Mouse (Mus musculus): ENCODE results near the gene Shisa7. TPM values are rescaled to one million over a fixed set of nuclear protein-coding genes. Genes with fewer than 3 reads are reported as not detected.

Shisa7 gene
- total RNA-seq, 2 experiments from 2014 or later = 104 to 111 TPM

GRCm38 (mm10) chr7:4776861-4777830, 67.3 kb downstream of the Shisa7 start:
- intact Hi-C loops (cut with DNase I) = no loop called here
- peak in 1 of 2 experiments; percentile 83 for DNase-seq (ENCODE audit: extremely low spot score in 1 of 2, low spot score in 2 of 2)

- intact Hi-C loops (cut with DNase I) = no loop called here
- no peak for DNase-seq (ENCODE audit: extremely low spot score in 1 of 2, low spot score in 2 of 2)
Measured at GRCm38 (mm10) chr7:4776131-4776530, 68.4 kb downstream of the Shisa7 start.

Other genes with a start within 250 kb of the Shisa7 start
- gene Ptprh, start 240.7 kb downstream of the Shisa7 start, total RNA-seq (2021) = 1 to 10 TPM; 1.0 to 1.6 TPM
- 10 to 100 TPM; 11.8 to 12.2 TPM for gene Tmem86b, start 213.3 kb downstream of the Shisa7 start, total RNA-seq (2021)
- 100 to 1,000 TPM; 107 to 111 TPM for gene Ppp6r1, start 185.7 kb downstream of the Shisa7 start, total RNA-seq (2021)
- gene Hspbp1, start 159.6 kb downstream of the Shisa7 start, total RNA-seq (2021) = 100 to 1,000 TPM; 111 to 114 TPM
- 100 to 1,000 TPM; 312 to 319 TPM for gene Brsk1, start 154.1 kb downstream of the Shisa7 start, total RNA-seq (2021)
- gene Tmem150b, start 119.4 kb downstream of the Shisa7 start, total RNA-seq (2021) = not detected
- gene Kmt5c, start 104.6 kb downstream of the Shisa7 start, total RNA-seq (2021) = 10 to 100 TPM; 39.5 to 42.0 TPM
- 1 to 10 TPM; 6.9 to 8.7 TPM for gene Cox6b2, start 91.6 kb downstream of the Shisa7 start, total RNA-seq (2021)
- not detected for gene Fam71e2, start 73.4 kb downstream of the Shisa7 start, total RNA-seq (2021)
- 1 to 10 TPM in 1 of 2 experiments, under 1 TPM in 1; 0.73 to 1.1 TPM for gene Il11, start 61.8 kb downstream of the Shisa7 start, total RNA-seq (2021)
- not detected for gene Tmem190, start 61.8 kb downstream of the Shisa7 start, total RNA-seq (2021)
- gene Tmem238, start 55.0 kb downstream of the Shisa7 start, total RNA-seq (2021) = 1 to 10 TPM; 4.1 to 5.2 TPM
- gene Rpl28, start 51.8 kb downstream of the Shisa7 start, total RNA-seq (2021) = 100 to 1,000 TPM; 484 to 532 TPM
- 100 to 1,000 TPM; 145 to 159 TPM for gene Ube2s, start 32.1 kb downstream of the Shisa7 start, total RNA-seq (2021)
- 1 to 10 TPM; 2.0 to 3.4 TPM for gene Isoc2b, start 25.6 kb upstream of the Shisa7 start, total RNA-seq (2021)
- gene Isoc2a, start 32.5 kb upstream of the Shisa7 start, total RNA-seq (2021) = 1 to 10 TPM; 6.4 to 6.8 TPM
- under 1 TPM; 0.26 to 0.36 TPM for gene Gm36210, start 61.8 kb upstream of the Shisa7 start, total RNA-seq (2021)
- gene Zfp628, start 70.5 kb upstream of the Shisa7 start, total RNA-seq (2021) = 10 to 100 TPM; 15.2 to 15.3 TPM
- gene Nat14, start 77.3 kb upstream of the Shisa7 start, total RNA-seq (2021) = 10 to 100 TPM; 70.1 to 72.6 TPM
- gene Ssc5d, start 81.1 kb upstream of the Shisa7 start, total RNA-seq (2021) = 1 to 10 TPM; 2.4 to 2.6 TPM
- not detected for gene Sbk2, start 119.7 kb upstream of the Shisa7 start, total RNA-seq (2021)
- under 1 TPM; 0.24 to 0.32 TPM for gene Sbk3, start 126.5 kb upstream of the Shisa7 start, total RNA-seq (2021)
- gene Zfp579, start 151.5 kb upstream of the Shisa7 start, total RNA-seq (2021) = 10 to 100 TPM; 29.7 to 33.6 TPM
- gene Zfp524, start 169.7 kb upstream of the Shisa7 start, total RNA-seq (2021) = 1 to 10 TPM; 4.0 to 4.4 TPM
- gene Fiz1, start 170.0 kb upstream of the Shisa7 start, total RNA-seq (2021) = 10 to 100 TPM; 22.0 to 23.7 TPM
- gene Gm44973, start 170.8 kb upstream of the Shisa7 start, total RNA-seq (2021) = not detected
- 10 to 100 TPM; 35.4 to 36.5 TPM for gene Zfp865, start 175.7 kb upstream of the Shisa7 start, total RNA-seq (2021)
- 10 to 100 TPM; 59.7 to 59.9 TPM for gene Ccdc106, start 175.9 kb upstream of the Shisa7 start, total RNA-seq (2021)
- gene 4632433K11Rik, start 189.4 kb upstream of the Shisa7 start, total RNA-seq (2021) = not detected
- 1 to 10 TPM; 4.1 to 4.8 TPM for gene Zfp784, start 193.8 kb upstream of the Shisa7 start, total RNA-seq (2021)
- gene Zfp580, start 206.8 kb upstream of the Shisa7 start, total RNA-seq (2021) = 10 to 100 TPM; 68.9 to 71.0 TPM
- 100 to 1,000 TPM; 170 to 172 TPM for gene U2af2, start 217.4 kb upstream of the Shisa7 start, total RNA-seq (2021)
- gene Epn1, start 235.5 kb upstream of the Shisa7 start, total RNA-seq (2021) = 100 to 1,000 TPM; 387 to 408 TPM